Mouse (Mus musculus) liver, embryonic 18 days (tissue): ENCODE measurements around the gene Fam98c. TPM values are rescaled to one million over a fixed set of nuclear protein-coding genes. Genes with fewer than 3 reads are reported as not detected.

ENCODE experiments used
- polyA plus RNA-seq: library from polyadenylated mRNA; depleted of rRNA; stranded (reverse); fragments of >200 nt; gene quantifications from 2 replicates; pipeline ENCODE4 v1.2.3, GENCODE M21; 2012; rRNA removed

Fam98c gene
- 7.4 and 7.7 TPM in 2 replicates for polyA plus RNA-seq

DNA sequence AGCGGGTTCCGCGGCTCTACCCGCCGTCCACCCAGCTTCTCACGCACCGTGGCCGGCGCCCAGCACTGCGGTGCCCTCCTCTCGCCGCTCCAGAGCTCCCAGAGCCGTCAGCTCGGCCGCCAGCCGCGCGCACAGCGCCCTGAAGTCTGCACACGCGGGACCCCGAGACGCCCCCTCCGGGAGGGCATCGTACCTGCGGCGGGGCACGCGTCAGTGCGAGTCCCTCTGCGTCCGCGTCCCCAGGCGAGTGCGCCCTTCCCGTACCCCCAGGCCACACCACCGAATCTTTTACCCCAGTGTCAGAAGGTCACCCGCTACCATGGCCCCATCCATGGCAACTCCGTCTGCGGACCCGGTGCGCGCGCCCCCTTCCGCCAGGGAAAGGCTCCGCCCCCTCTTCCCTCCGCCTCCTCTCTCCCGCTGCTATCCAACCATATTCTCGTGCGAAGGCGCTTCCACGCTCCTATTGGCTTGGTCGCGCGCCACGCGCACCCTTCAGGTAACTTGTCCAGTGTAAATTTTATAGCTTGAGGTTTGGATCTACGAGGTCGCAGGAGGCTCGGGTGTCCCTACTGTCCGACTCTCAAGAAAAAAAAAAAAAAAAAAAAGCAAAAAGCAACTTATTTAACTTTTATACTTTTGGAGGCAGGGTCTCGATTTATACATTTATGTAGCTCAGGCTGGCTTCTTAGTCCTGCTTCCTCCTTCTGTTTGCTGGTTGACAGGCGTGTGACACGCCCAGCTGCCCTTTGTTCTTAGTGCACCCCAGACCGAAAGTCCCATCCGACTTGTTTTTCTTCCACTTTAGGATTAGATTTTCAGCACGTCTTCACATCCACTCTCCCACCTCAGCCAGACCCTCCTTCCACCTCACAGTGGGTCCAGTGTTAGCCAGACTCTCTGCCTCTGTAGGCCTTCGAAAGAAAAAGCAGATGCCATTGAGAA is at the start of gene Fam98c:
Gene Fam98c, minus strand, starts transcription at position 397 of the 945 bp plus-strand sequence.

GRCm38 (mm10) chr7:29180077-29180853 is 24.2 kb upstream of the Fam98c start, which contains the start of gene Psmd8:
Gene Psmd8, minus strand, starts transcription at chr7:29180701.

DNA sequence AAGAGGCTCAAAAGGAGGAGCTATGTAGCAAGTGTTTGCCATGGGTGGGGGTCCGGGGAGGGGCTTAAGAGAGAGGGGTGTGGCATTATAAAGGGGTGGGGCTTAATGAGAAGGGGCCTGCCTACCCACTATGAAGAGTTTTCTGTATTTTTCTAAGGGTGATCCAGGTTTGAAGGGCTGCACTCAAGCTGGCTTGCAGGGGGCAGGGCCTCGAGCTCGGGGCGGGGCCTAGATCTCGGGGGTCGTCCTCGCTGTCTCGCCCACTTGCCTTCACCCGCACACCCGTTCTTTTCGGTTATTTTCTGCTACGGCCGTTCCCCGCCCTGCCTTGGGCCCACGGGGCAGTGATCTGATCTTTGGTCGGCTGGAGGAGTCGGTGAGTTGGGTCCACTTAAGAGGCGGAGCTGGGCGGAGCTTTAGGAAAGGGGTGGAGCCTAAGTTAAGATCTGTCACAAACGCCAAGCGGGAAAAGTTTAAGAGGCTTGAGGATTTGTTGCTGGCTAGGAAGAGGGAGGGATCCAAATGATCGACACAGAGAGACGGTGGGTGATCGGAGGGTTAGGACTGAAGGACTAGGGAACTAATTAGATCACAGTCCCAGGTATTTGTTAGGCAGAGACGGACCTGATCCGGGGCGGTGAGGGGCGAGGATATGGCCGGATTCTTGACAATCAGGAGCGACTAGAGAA is 14.2 kb upstream of the Fam98c start, which contains the start of the genes Ggn and Spred3:
Gene Ggn, plus strand, starts transcription at position 145 of the 689 bp plus-strand sequence.
Gene Spred3, minus strand, starts transcription at position 346 of the 689 bp plus-strand sequence.

GRCm38 (mm10) chr7:29134693-29135386 is 21.2 kb downstream of the Fam98c start, which contains the start of gene Rasgrp4:
Gene Rasgrp4, plus strand, starts transcription at chr7:29134851.

DNA sequence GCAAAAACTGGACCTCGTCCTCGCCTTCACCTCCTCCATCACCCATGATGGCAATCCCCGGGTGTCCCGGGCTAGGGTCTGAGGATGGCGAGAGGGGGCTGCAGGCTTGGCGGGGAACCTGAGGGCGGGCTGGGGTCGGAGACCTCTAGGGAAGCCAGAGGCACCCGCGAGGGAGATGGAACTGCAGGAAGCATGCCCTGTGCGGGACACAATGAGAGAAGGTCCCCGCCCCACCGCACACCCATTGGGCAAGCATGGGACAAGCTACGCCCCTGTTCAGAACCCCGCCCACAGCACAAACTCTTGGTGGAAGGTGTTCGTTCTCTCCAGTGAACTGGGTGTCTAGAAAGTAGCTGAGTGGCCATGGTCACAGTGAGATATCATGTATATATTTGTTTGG is 31.1 kb downstream of the Fam98c start, which contains the start of gene Ryr1:
Gene Ryr1, minus strand, starts transcription at position 210 of the 400 bp plus-strand sequence.

Other genes with a start within 250 kb of the Fam98c start
- 81.9 and 90.7 TPM in 2 replicates for gene Actn4, start 193.9 kb downstream of the Fam98c start, polyA plus RNA-seq
- gene Eif3k, start 174.4 kb downstream of the Fam98c start, polyA plus RNA-seq, result 189 and 226 TPM in 2 replicates
- gene Map4k1, start 174.2 kb downstream of the Fam98c start, polyA plus RNA-seq, result 17.3 and 19.2 TPM in 2 replicates
- gene Ryr1, start 31.1 kb downstream of the Fam98c start, polyA plus RNA-seq, result 0.05 TPM in 2 replicates
- gene Rasgrp4, start 21.4 kb downstream of the Fam98c start, polyA plus RNA-seq, result 4.9 and 7.7 TPM in 2 replicates
- gene Ggn, start 14.0 kb upstream of the Fam98c start, polyA plus RNA-seq, result 0.04 and 0.05 TPM in 2 replicates
- gene Spred3, start 14.2 kb upstream of the Fam98c start, polyA plus RNA-seq, result 0.40 and 0.65 TPM in 2 replicates
- gene Psmd8, start 24.5 kb upstream of the Fam98c start, polyA plus RNA-seq, result 104 and 110 TPM in 2 replicates
- gene Catsperg1, start 57.8 kb upstream of the Fam98c start, polyA plus RNA-seq, result 0.68 and 1.1 TPM in 2 replicates
- gene Kcnk6, start 76.3 kb upstream of the Fam98c start, polyA plus RNA-seq, result 2.9 and 3.0 TPM in 2 replicates
- gene Yif1b, start 82.1 kb upstream of the Fam98c start, polyA plus RNA-seq, result 33.9 and 34.6 TPM in 2 replicates
- 2.5 and 3.6 TPM in 2 replicates for gene 2200002D01Rik, start 92.2 kb upstream of the Fam98c start, polyA plus RNA-seq
- gene Spint2, start 125.7 kb upstream of the Fam98c start, polyA plus RNA-seq, result 51.2 TPM in 2 replicates
- gene Ppp1r14a, start 133.1 kb upstream of the Fam98c start, polyA plus RNA-seq, result 3.3 TPM in 2 replicates
- 0.31 and 0.59 TPM in 2 replicates for gene Dpf1, start 147.7 kb upstream of the Fam98c start, polyA plus RNA-seq